Mouse (Mus musculus) heart, adult 9 months (tissue): ENCODE data around the gene Sppl2b.
"Not testable (repeated sequence)": the region's sequence is repeated elsewhere in the genome, so short reads cannot be mapped to it uniquely, and the experiment has no call there.

Experiments used
- DNase-seq, 2 experiments: peaks; one replicate each; pipeline ENCODE4 v3.0.0; 2022; ENCODE audit warnings: low spot score in 2 of 2

The Sppl2b gene

GRCm38 (mm10) chr10:80854913-80855748 is at the start of gene Sppl2b, which contains the start of gene Lsm7:
Gene Sppl2b (plus strand): TSS chr10:80855275.
Gene Lsm7 (minus strand): TSS chr10:80855209.
- DNase-seq = peak; percentile 95 to 96

- DNase-seq = no peak
Measured at GRCm38 (mm10) chr10:80805322-80805721, 49.8 kb upstream of the Sppl2b start.

GRCm38 (mm10) chr10:80805925-80806324 is 49.1 kb upstream of the Sppl2b start:
- DNase-seq = peak in 1 of 2 experiments; percentile 56

DNA sequence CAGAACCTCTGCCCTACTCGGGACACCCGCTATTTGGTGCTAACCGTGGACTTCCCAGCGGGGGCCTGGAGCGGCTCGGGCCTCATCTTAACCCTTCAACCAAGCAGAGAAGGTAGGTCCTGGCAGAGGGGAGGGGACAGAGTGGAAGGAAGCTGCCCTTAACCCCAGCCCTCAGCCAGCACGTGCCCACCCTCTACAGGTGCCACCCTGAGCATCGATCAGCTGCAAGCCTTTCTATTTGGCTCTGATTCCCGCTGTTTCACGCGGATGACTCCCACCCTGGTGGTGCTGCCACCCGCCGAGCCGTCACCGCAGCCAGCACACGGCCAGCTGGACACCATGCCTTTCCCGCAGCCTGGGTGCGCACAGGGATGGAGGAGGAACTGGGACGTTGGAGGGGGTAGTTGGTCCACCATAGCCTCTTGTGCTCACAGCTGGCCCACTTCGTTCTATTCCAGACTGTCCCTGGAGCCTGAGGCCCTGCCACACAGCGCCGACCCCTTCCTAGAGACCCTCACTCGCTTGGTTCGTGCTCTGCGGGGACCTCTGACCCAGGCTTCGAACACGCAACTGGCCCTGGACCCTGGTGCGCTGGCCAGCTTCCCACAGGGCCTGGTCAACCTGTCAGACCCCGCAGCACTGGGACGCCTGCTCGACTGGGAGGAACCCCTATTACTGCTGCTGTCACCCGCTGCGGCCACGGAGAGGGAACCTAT is 48.6 kb upstream of the Sppl2b start:
- no peak for DNase-seq

GRCm38 (mm10) chr10:80807057-80807627 is 47.9 kb upstream of the Sppl2b start:
- DNase-seq = peak; percentile 78 to 80

DNA sequence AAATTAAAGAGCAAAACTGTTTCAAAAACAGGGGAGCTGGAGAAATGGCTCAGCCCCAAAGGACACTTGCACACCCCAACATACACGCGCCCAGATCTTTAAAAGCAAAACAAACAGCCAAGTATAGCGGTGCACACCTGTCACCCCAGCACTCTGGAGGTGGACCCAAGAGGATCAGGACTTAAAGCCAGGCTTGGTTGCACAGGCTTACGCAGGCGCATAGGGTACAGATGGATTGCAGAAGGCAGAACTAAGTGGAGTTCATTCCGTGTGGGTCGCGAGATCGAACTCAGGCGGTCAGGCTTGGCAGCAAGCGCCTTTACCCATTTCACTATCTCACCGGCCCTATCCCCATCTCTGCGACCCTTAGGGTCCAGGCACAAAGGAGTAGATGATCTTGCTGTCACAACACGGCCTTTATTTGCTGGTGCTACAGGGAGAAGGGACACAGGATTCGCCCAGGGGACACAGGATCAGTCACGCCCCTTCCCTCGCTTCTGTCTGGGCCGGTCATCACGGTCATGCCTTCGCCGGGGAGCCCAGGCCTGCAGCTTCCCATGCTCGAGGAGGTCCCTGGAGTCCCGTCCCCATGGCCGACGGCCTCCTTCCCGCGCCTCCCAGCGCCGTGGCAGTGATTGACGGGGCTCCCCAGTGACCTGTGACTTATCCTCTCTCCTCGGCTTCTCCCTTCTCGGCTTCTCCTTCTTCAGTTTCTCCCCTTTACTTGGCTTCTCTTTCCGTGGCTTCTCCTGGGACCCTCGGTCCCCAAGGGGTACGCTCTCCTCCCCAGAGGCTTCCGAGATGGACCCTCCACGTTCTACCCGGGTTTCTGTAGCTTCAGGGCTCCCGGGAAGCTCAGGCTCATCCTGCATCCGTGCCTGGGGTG is 46.7 kb upstream of the Sppl2b start:
- no peak for DNase-seq

GRCm38 (mm10) chr10:80808985-80809632 is 46.0 kb upstream of the Sppl2b start:
- no peak for DNase-seq

GRCm38 (mm10) chr10:80810084-80810483 is 45.0 kb upstream of the Sppl2b start:
- DNase-seq = no peak

- DNase-seq = no peak
Measured at GRCm38 (mm10) chr10:80812391-80813041, 42.6 kb upstream of the Sppl2b start.

DNA sequence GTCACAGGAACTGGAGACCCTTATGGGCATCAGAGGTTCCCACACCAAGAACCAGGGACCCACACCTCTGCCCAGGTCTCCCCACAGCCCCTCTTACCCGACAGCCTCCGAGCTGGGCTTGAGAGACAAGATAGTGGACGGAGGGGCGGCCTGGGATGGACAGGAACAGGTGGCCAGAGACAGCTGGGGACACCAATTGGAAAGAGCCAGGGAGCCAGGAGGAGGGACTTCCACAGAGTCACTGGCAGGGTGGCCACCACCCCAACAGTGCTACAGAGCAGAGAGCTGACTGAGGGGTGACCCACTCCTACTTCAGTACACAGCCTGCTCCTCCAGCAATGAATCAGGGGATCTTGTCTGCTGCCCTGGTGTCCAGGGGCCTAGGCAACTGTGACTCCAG is 41.7 kb upstream of the Sppl2b start, which contains the start of gene Jsrp1:
Gene Jsrp1, minus strand, starts transcription at position 133 of the 400 bp plus-strand sequence.
- DNase-seq = no peak

DNA sequence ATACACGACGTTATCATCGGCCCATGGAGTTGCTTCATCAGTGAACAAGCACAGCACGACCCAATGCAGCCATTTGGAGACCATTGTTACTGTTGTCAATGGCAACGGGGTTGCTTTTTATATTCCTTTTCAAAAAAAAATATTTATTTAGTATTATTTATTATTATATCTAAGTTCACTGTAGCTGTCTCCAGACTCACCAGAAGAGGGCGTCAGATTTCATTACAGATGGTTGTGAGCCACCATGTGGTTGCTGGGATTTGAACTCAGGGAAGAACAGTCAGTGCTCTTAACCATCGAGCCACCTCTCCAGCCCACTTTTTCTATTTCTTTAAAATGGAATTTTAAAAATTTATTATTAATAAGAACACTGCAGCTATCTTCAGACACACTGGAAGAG is 40.3 kb upstream of the Sppl2b start:
- DNase-seq = no peak

DNA sequence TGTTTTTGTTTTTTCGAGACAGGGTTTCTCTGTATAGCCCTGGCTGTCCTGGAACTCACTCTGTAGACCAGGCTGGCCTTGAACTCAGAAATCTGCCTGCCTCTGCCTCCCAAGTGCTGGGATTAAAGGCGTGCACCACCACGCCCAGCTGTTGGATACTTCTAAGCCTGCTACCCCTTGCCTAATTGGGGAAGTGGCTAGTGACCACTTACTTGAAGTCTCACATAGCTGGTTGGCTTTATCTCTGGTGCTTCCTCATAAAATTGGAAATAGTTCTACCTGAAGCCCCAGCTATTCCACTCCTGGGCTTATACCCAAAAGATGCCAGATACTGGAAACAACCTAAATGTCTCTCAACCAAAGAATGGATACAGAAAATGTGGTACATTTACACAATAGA is 38.8 kb upstream of the Sppl2b start:
- not testable (repeated sequence) for DNase-seq

- DNase-seq = no peak
Measured at GRCm38 (mm10) chr10:80817164-80817563, 37.9 kb upstream of the Sppl2b start.

DNA sequence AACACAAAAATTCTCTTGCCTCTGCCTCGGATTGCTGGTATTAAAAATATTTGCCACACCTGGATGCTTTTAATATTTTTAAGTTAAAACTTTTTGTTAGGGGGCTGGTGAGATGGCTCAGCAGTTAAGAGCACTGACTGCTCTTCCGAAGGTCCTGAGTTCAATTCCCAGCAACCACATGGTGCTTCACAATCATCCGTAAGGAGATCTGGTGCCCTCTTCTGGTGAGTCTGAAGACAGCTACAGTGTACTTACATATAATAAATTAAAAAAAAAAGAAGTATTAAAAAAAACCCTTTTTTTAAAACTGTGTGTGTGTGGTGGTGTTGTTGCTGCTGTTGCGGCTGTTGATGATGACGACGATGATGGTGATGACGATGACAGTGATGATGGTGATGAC is 37.1 kb upstream of the Sppl2b start:
- not testable (repeated sequence) for DNase-seq

DNA sequence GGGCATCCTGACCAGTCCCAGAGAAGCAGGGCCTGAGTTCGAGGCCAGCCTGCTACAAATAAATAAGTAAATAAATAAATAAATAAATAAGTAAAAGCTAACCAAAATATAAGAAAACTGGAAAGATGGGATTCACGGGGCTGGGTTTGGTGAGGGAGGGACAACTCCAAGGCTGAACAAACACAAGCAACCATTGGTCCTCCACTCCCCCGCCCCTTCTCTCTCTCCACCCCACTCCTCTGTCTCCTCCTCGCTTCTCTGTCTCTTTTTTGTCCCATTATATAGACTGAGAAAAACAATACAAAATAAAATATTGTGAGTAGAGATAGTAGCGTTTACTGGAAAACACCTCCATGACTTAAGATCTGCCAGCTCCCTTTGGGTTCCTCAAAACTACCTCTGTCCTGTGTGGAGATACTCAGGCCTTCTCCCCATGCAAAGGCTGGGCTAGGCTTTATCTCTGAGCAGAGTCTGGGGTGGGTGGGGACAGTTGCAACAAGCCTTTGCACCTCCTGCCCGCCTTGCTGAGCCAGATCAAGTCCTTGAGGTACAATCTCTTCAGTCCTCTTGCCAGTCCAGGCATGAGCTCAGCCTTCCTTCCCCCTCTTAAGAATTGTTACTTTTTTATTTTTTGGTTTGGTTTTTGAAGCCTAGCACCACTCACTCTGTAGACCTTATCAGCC is 36.3 kb upstream of the Sppl2b start:
- DNase-seq = no peak

GRCm38 (mm10) chr10:80819406-80819805 is 35.7 kb upstream of the Sppl2b start:
- DNase-seq = no peak

GRCm38 (mm10) chr10:80821991-80822390 is 33.1 kb upstream of the Sppl2b start:
- no peak for DNase-seq

DNA sequence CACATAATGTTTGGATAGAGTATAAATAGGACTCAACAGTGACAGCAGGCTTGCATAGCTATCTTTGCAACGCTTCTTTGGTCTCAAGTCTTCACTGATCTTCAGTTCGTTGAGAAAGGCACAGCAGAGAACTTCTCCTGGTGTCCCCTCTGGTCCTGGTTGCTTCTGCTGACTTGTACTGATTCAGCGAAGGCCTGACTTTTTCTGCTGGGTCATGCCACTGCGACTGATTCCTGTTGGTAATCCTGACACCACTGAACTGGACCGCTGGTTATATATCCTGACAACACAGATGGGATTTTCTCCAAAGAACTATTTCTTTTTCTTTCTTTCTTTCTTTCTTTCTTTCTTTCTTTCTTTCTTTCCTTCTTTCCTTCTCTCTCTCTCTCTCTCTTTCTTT is 32.5 kb upstream of the Sppl2b start:
- no peak for DNase-seq

- DNase-seq = no peak
Measured at GRCm38 (mm10) chr10:80823316-80823715, 31.8 kb upstream of the Sppl2b start.
